Comparison of ENCODE assay signal across 28 mouse cellular contexts in genomic region chr5:136516593-136516992, GRCm38 (mm10). TPM values are rescaled to one million over a fixed set of nuclear protein-coding genes. Genes with fewer than 3 reads are reported as not detected.
A peak's percentile ranks its signal among the peaks of the same experiment; 100 is the strongest.
DNase-seq lines count a peak whose midpoint lies in the region; ATAC-seq lines count a peak whose summit lies in the region.
"Had no signal": no experiment of that assay in that cellular context is flagged by ENCODE, and none has a peak within 500 bp of the region (broad histone marks: within the 10 kb centered on the region; RNA-seq: fewer than 3 reads in every experiment).

No protein-coding gene starts in this region.

- 79% methylated on average over 3 of the region's 3 CpGs for WGBS in kidney, embryonic 15.5 days

- H3K9ac ChIP-seq in kidney, embryonic 15.5 days, result no peak overlapping the region
- H3K9ac ChIP-seq: forebrain, embryonic 13.5 days; heart, embryonic 15.5 days; hindbrain, embryonic 13.5 days had no signal

- no peak overlapping the region for H3K4me3 ChIP-seq in kidney, embryonic 15.5 days (replicated peaks)
- H3K4me3 ChIP-seq: forebrain, embryonic 10.5 days; forebrain, embryonic 13.5 days; heart, adult 2 months; heart, embryonic 15.5 days; hindbrain, embryonic 10.5 days; hindbrain, embryonic 13.5 days had no signal

- peaks cover 53% of the 10 kb centered on the region for H3K4me1 ChIP-seq in kidney, embryonic 15.5 days

- peak; percentile 52 for DNase-seq in kidney, adult 11 months
- DNase-seq in kidney, postnatal 14 days, result no peak
- peak; percentile 75 for DNase-seq in kidney, adult 9 months
- no peak for DNase-seq in kidney, adult 18-20 months
- peak; percentile 57 to 66 for DNase-seq in kidney, postnatal 36 days
- no peak for DNase-seq in left cerebral cortex, postnatal 14 days (ENCODE audit: low spot score in 2 of 2)
- DNase-seq: adrenal gland, postnatal 10 days; adrenal gland, postnatal 36 days; B cell, adult 2 months; cerebellum, adult 18-20 months; cerebellum, adult 9-10 months; cerebellum, postnatal 14 days; gastrocnemius, postnatal 10 days; gastrocnemius, postnatal 36 days; heart, adult 2 months; heart, postnatal 10 days; heart, postnatal 36 days had no signal

- no peak overlapping the region for H3K4me2 ChIP-seq in kidney, embryonic 15.5 days
- H3K4me2 ChIP-seq: forebrain, embryonic 13.5 days; heart, embryonic 11.5 days; heart, embryonic 15.5 days; hindbrain, embryonic 13.5 days had no signal

- H3K9me3 ChIP-seq in kidney, embryonic 15.5 days (replicated peaks), result no peaks in the 10 kb centered on the region
- H3K9me3 ChIP-seq: forebrain, embryonic 10.5 days; forebrain, embryonic 13.5 days; G1E; heart, embryonic 15.5 days; hindbrain, embryonic 10.5 days; hindbrain, embryonic 13.5 days had no signal

- H3K36me3 ChIP-seq in kidney, embryonic 15.5 days, result no peaks in the 10 kb centered on the region
- H3K36me3 ChIP-seq: G1E; heart, embryonic 15.5 days; hindbrain, embryonic 13.5 days had no signal

- H3K27me3 ChIP-seq in kidney, embryonic 15.5 days, result no peaks in the 10 kb centered on the region
- H3K27me3 ChIP-seq: CH12.LX; forebrain, embryonic 13.5 days; heart, embryonic 15.5 days; hindbrain, embryonic 13.5 days; Patski had no signal

- no peak overlapping the region for H3K27ac ChIP-seq in kidney, embryonic 15.5 days
- H3K27ac ChIP-seq: forebrain, embryonic 10.5 days; forebrain, embryonic 13.5 days; heart, adult 2 months; heart, embryonic 15.5 days; hindbrain, embryonic 10.5 days; hindbrain, embryonic 13.5 days had no signal

- no peak for ATAC-seq in kidney, embryonic 15.5 days (replicated peaks; ENCODE audit: low FRiP score)
- ATAC-seq: forebrain, embryonic 13.5 days; forebrain, embryonic 16.5 days; Patski had no signal

- intact Hi-C loops in left cerebral cortex, postnatal 14 days (cut with DNase I), result no loop called here

RNA-seq across cellular contexts. Expression of gene Cux1, which starts 50.7 kb away (rescaled TPM):
- 108 and 110 TPM in 2 replicates for polyA plus RNA-seq in kidney, embryonic 15.5 days (2015; fragmentation: Nextera tagmentation; extraction: Ambion mirVana)
- total RNA-seq in left cerebral cortex, postnatal 14 days (2021), result 100 to 1,000 TPM; 116 to 150 TPM

Comparison
In these comparisons a context has a peak if more than half of its experiments do, and no peak if none do; other contexts are left out.
1. DNase-seq: peak in kidney, adult 11 months (single experiment), kidney, adult 9 months (single experiment) and kidney, postnatal 36 days (2 of 2); none in kidney, postnatal 14 days (single experiment), kidney, adult 18-20 months (single experiment) and left cerebral cortex, postnatal 14 days (0 of 2).